Mouse (Mus musculus) kidney, embryonic 16.5 days (tissue): ENCODE data around the gene Sulf2. TPM values are rescaled to one million over a fixed set of nuclear protein-coding genes. Genes with fewer than 3 reads are reported as not detected.
A peak's percentile ranks its signal among the peaks of the same experiment; 100 is the strongest.

Experiments
- ATAC-seq: fragments of 200-750 bp; cut with Nextera tagmentation; 2 replicates; pipeline ENCODE4 v1.8.0; 2017; ENCODE audit warnings: moderate TSS enrichment; ENCODE audit not compliant: low FRiP score, low TSS enrichment
- H3K27ac ChIP-seq: fragments of 300-500 bp; sonication (generic); 2 replicates; pipeline ENCODE4 v1.5.1; 2014; ENCODE audit warnings: low read length
- H3K27me3 ChIP-seq: fragments of 300-500 bp; sonication (generic); 2 replicates; pipeline ENCODE4 v1.6.1; 2014; ENCODE audit warnings: low read length, control low read depth, mixed read lengths; ENCODE audit not compliant: insufficient read depth
- H3K36me3 ChIP-seq: fragments of 300-500 bp; sonication (generic); 2 replicates; pipeline ENCODE4 v1.6.1; 2014; ENCODE audit warnings: low read length, control low read depth, mixed read lengths; ENCODE audit not compliant: insufficient read depth
- H3K4me1 ChIP-seq: fragments of 300-500 bp; sonication (generic); 2 replicates; pipeline ENCODE4 v1.6.1; 2014; ENCODE audit warnings: low read length, control low read depth, mixed read lengths; ENCODE audit not compliant: insufficient read depth
- H3K4me2 ChIP-seq: fragments of 300-500 bp; sonication (generic); replicated peaks from 2 replicates; pipeline ENCODE4 v1.6.1; 2014; ENCODE audit warnings: low read depth, low read length
- H3K4me3 ChIP-seq: fragments of 300-500 bp; sonication (generic); 2 replicates; pipeline ENCODE4 v1.5.1; 2014; ENCODE audit warnings: mild to moderate bottlenecking, low read length
- H3K9ac ChIP-seq: fragments of 300-500 bp; sonication (generic); replicated peaks from 2 replicates; pipeline ENCODE4 v1.6.1; 2014; ENCODE audit warnings: low read length
- H3K9me3 ChIP-seq: fragments of 300-500 bp; sonication (generic); 2 replicates; pipeline ENCODE4 v1.6.1; 2016; ENCODE audit warnings: low read length, control low read depth
- WGBS: fragments of 180-500 bp; shearing (Covaris S2); extraction: QIAGEN DNeasy Blood & Tissue Kit; methylation state at CpG from one replicate; pipeline ENCODE4 v1.1.7; 2014; 5-methylcytosine and 5-hydroxymethylcytosine counted together
- polyA plus RNA-seq: library from polyadenylated mRNA; unstranded; fragments of >200 nt; fragmentation: Nextera tagmentation; extraction: Ambion mirVana; gene quantifications from 2 replicates; pipeline ENCODE4 v1.2.1, GENCODE M21; 2015

Sulf2 gene
- polyA plus RNA-seq, 1 experiment from 2014 or later, result 52.7 TPM

DNA sequence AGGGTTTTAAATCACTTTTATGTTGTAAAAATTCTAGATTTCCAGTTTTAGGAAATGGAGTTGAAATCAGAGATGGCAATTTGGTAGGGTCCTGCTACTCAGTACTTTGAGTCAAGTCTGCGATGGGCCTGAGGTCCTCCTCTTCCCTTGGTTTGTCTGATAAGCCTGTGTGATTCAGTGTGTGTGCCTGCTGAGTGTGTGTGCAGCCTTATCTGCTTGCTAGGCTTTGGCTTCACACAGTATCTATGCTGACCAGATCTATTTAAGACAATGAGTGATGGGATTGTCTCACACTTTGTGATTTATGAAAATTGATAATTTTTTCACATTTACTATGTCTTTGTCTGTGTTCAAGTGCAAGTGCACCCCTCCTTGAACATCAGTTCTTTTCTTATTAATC lies 112.9 kb downstream of the Sulf2 start:
- H3K4me1 ChIP-seq, result peaks cover 40% of the 10 kb centered on the region
- WGBS, result 79% methylated on average over 1 of the region's 1 CpGs

DNA sequence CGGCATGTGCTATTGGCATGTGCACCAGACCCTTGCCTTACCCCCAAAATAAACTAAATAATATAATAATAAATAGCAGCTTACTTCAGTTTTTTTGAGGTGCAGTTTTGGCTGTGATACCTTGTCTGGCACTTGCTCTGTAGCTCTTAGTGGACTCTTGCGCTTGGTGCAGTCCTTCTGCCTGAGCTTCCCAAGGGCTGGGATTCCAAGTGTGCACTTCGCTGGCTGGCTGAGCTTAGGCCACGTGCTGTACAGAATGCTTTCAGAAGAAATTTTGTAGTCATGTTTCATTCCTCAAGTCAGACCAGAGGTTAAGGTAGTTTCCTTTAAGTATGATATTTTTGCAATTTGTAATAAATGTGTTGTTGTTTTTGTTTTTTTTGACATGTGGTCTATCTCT lies 115.8 kb downstream of the Sulf2 start:
- Histone ChIP-seq H3K9me3 (no peaks in the 10 kb centered on the region), H3K4me1 (peaks cover 35% of the 10 kb centered on the region), H3K9ac (no peak overlapping the region), H3K4me3 (no peak overlapping the region), H3K4me2 (no peak overlapping the region), H3K27ac (no peak overlapping the region), H3K27me3 (no peaks in the 10 kb centered on the region), H3K36me3 (0 out of 2 replicates have a peak, but pooled peaks cover 2% of the 10 kb centered on the region)
- ATAC-seq, result no peak
- 85% methylated on average over 4 of the region's 4 CpGs for WGBS

More for the DNA sequence above, 112.9 kb downstream of the Sulf2 start:
- ATAC-seq, result no peak
- Histone ChIP-seq H3K27ac (no peak overlapping the region), H3K4me3 (no peak overlapping the region), H3K9me3 (no peaks in the 10 kb centered on the region), H3K4me2 (no peak overlapping the region), H3K9ac (no peak overlapping the region), H3K27me3 (no peaks in the 10 kb centered on the region), H3K36me3 (0 out of 2 replicates have a peak, but pooled peaks cover 2% of the 10 kb centered on the region)

DNA sequence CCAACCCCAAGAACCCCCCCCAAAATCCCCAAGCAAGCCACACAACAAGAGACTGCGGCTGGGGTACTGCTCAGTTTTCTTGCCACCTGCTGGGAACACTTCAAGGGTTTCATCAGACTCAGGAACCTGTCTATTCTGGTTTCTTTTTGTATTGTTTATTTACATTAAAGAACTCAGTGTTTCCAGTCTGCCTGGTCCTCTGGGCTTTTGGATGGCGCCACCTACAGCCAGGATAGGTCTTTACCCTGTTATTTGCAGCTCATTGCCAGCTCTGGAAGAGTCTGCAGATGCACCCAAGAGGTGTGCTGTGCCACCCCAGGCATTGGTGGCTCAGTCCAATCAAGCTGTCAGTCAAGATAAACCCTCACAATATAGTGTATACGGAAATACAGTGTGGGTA lies 119.7 kb downstream of the Sulf2 start:
- Histone ChIP-seq H3K4me3 (no peak overlapping the region), H3K36me3 (0 out of 2 replicates have a peak, but pooled peaks cover 2% of the 10 kb centered on the region), H3K9ac (no peak overlapping the region), H3K4me2 (no peak overlapping the region), H3K4me1 (peaks cover 39% of the 10 kb centered on the region), H3K9me3 (no peaks in the 10 kb centered on the region), H3K27ac (peak overlapping the region; percentile 84), H3K27me3 (no peaks in the 10 kb centered on the region)
- ATAC-seq, result no peak
- 62% methylated on average over 3 of the region's 3 CpGs for WGBS

DNA sequence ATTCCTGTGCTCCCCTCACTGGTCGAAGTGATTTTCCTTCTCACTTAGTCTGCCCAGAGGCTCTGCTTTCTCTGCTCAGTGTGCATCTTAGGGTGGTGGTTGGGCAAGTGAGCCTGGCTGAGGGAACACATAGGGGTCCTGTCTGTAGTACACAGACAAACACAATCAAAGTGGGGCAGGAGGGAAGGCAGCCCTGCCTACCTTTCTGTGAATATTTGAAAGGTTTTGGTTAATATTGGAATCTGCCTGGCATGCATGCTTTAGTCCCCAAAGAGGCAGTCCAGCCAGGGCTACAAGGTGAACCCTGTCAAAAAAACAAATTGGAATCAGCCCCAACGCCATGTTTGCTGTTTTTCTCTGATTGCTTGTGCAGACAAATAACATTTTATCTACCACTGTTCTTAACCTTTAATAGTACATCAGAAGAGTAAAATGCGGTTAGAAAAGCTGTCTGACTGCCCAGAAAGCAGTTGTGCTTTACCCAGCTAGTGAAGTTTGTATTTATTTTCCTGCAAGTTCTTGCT lies 120.4 kb downstream of the Sulf2 start:
- Histone ChIP-seq H3K4me2 (no peak overlapping the region), H3K4me1 (peaks cover 42% of the 10 kb centered on the region), H3K9me3 (no peaks in the 10 kb centered on the region), H3K36me3 (0 out of 2 replicates have a peak, but pooled peaks cover 2% of the 10 kb centered on the region), H3K4me3 (no peak overlapping the region), H3K27me3 (no peaks in the 10 kb centered on the region), H3K9ac (peak overlapping the region; percentile 50), H3K27ac (peak overlapping the region; percentile 84)
- ATAC-seq, result no peak
- WGBS, result 54% methylated on average over 3 of the region's 3 CpGs

DNA sequence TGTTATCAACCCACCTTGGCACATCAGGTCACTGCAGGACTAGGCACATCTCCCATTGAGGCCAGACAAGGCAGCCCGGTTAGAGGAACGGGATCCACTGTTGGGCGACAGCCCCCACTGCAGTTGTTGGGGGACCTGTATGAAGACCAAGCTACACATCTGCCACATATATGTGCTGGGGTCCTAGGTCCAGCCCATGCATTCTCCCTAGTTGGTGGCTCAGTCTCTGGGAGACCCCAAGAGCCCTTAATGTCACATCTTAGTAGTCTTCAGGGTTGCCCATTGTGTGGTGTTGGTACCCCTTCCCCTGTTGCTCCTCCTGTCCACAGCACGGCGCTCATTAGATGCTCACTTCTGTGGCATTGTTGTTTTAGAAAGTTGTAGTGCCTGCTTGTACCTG lies 122.8 kb downstream of the Sulf2 start:
- no peaks in the 10 kb centered on the region for H3K27me3 ChIP-seq
- H3K4me3 ChIP-seq, result no peak overlapping the region
- WGBS, result 83% methylated on average over 5 of the region's 5 CpGs
- no peak for ATAC-seq
- H3K27ac ChIP-seq, result no peak overlapping the region
- H3K4me2 ChIP-seq, result no peak overlapping the region
- peaks cover 53% of the 10 kb centered on the region for H3K4me1 ChIP-seq
- no peak overlapping the region for H3K9ac ChIP-seq
- H3K36me3 ChIP-seq, result 0 out of 2 replicates have a peak, but pooled peaks cover 2% of the 10 kb centered on the region
- H3K9me3 ChIP-seq, result no peaks in the 10 kb centered on the region

DNA sequence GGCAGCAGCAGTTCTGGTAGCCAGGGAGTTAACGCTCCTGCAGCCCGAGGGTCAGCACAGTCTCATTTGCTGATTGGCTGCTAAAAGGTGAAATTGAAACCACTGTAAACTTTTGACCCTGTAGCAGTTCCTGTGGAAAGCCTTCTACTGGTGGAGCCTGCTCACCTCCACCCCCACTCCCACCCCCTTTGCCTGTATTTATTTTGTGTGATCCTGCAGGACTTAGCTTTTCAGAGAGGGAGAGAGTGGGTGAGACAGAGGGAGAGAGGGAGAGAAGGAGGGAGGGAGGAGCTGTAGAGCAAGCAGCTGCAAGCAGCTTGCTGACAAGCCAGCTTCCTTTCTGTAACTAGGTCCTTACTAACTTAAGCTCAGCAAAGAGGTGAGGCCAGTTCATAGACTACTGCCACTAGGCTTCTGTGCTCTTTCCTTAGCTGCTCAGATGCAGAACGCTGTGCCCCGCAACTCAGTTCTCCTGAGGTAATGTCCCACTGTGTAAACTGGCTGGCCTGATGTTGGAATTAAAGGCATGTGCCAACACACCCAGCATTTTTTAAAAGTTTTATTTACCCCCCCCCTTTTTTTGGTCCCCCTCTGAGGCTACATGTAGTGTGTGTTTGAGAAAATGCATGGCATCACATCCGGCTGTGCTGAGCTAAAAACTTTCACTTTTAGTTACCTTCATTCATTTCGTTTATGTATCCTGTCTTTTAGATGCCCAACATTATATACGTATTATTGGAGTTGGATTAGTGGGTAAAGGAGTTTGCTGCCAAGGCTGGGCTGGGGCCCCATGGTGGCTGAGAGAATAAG lies 124.1 kb downstream of the Sulf2 start:
- peaks cover 53% of the 10 kb centered on the region for H3K4me1 ChIP-seq
- H3K9ac ChIP-seq, result peak overlapping the region; percentile 63
- 12% methylated on average over 7 of the region's 7 CpGs for WGBS
- no peaks in the 10 kb centered on the region for H3K27me3 ChIP-seq
- H3K36me3 ChIP-seq, result no peaks in the 10 kb centered on the region
- peak; percentile 95 for ATAC-seq
- H3K4me2 ChIP-seq, result peak overlapping the region; percentile 54
- no peaks in the 10 kb centered on the region for H3K9me3 ChIP-seq
- H3K27ac ChIP-seq, result peak overlapping the region; percentile 99
- H3K4me3 ChIP-seq, result peak overlapping the region; percentile 31

DNA sequence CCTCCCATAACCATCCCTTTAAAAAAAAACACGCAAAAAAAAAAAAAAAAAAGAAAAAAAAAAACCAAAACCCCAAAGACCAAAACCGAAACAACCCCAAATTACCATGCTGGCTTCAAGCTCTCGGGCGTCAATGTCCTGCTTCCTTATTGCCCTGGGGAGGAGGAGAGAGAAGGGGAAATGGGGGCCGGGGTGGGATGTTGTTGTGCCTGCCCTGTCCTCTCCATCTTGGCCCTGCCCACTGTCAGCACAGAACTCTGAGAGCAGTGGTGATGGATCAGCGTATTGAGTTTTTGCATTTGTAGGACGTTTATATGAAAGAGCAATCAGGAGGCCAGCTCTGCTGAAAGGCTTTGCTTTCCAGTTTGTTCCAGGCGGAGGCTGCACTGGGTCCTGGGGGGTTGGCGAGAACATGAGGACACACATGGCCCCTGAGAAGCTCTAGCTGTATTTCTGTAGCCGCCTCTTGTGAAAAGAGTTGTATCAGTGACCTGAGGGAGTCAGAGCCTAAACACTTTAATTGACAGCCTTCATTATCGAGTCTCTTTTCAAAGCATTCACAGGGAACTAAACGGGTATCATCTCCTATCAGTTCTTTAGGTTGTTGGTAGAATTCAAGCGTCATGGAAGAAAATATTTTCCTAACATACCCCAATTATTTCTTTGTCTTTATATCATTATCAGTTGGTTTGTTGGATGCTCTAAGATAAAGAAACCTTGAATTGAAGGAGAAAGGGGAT lies 125.0 kb downstream of the Sulf2 start:
- Histone ChIP-seq H3K27me3 (no peaks in the 10 kb centered on the region), H3K27ac (peak overlapping the region; percentile 99), H3K36me3 (no peaks in the 10 kb centered on the region), H3K4me2 (peak overlapping the region; percentile 54), H3K4me1 (peaks cover 55% of the 10 kb centered on the region), H3K4me3 (peak overlapping the region; percentile 31), H3K9me3 (no peaks in the 10 kb centered on the region), H3K9ac (peak overlapping the region; percentile 63)
- no peak for ATAC-seq
- WGBS, result 3% methylated on average over 13 of the region's 13 CpGs

DNA sequence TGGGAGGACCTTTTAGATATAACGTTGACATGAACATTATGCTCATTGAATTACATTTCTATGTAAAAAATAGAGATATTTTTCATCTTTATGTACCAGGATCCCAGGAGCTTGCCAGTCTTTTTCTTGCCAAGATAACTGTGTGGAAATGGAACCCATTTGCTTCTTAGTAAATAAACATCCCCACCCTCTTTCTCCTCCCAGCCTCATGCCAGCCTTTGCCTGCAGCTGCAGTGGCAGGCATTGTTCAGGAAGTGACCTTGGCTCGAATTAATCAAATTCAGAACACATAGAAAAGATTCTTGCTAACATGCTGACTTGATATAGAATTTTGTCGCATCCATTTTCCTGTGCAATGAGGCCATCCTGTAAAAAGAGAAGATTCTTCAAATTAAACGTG lies 126.2 kb downstream of the Sulf2 start:
- ATAC-seq, result no peak
- 0 out of 2 replicates have a peak overlapping the region, but pooled peaks have one; percentile 41 for H3K9ac ChIP-seq
- H3K9me3 ChIP-seq, result no peaks in the 10 kb centered on the region
- no peak overlapping the region for H3K4me3 ChIP-seq
- peak overlapping the region; percentile 77 for H3K27ac ChIP-seq
- no peak overlapping the region for H3K4me2 ChIP-seq
- H3K4me1 ChIP-seq, result peaks cover 57% of the 10 kb centered on the region
- H3K27me3 ChIP-seq, result no peaks in the 10 kb centered on the region
- no peaks in the 10 kb centered on the region for H3K36me3 ChIP-seq
- WGBS, result 35% methylated on average over 4 of the region's 4 CpGs

DNA sequence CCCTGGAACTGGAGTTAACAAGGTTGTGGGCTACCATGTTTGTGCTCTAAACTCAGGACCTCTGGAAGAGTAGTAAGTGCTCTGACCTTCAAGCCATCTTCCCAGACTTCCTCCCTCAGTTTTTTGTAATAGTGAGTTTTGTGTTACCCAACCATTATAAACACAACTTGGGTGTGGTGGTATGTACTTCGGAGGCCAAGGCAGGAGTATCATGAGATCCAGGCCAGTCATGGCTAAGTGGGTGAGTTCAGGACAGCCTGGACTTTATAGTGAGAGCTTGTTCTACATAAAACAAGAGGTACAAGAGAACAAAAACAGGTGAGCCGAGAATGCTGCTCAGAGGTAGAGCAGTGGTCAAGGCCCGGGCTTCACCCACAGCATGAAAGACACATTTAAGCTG lies 127.6 kb downstream of the Sulf2 start:
- 93% methylated on average over 3 of the region's 3 CpGs for WGBS

More for the DNA sequence above, 127.6 kb downstream of the Sulf2 start:
- Histone ChIP-seq H3K4me3 (no peak overlapping the region), H3K9ac (no peak overlapping the region), H3K4me1 (peaks cover 58% of the 10 kb centered on the region), H3K27ac (0 out of 2 replicates have a peak overlapping the region, but pooled peaks have one; percentile 24), H3K4me2 (no peak overlapping the region), H3K27me3 (no peaks in the 10 kb centered on the region), H3K9me3 (no peaks in the 10 kb centered on the region), H3K36me3 (no peaks in the 10 kb centered on the region)
- ATAC-seq, result no peak
